Mouse (Mus musculus) kidney, embryonic 15.5 days (tissue): ENCODE measurements around the gene Hmx2. TPM values are rescaled to one million over a fixed set of nuclear protein-coding genes. Genes with fewer than 3 reads are reported as not detected.

Experiments used
- ATAC-seq: fragments of 200-750 bp; cut with Nextera tagmentation; replicated peaks from 2 replicates; pipeline ENCODE4 v1.8.0; 2017; ENCODE audit warnings: moderate TSS enrichment; ENCODE audit not compliant: low FRiP score
- H3K27ac ChIP-seq: fragments of 300-500 bp; sonication (generic); 2 replicates; pipeline ENCODE4 v1.5.1; 2015; ENCODE audit warnings: mild to moderate bottlenecking, inconsistent platforms
- H3K27me3 ChIP-seq: fragments of 300-500 bp; sonication (generic); 2 replicates; pipeline ENCODE4 v1.6.1; 2015; ENCODE audit warnings: inconsistent platforms
- H3K36me3 ChIP-seq: fragments of 300-500 bp; sonication (generic); 2 replicates; pipeline ENCODE4 v1.6.1; 2015; ENCODE audit warnings: inconsistent platforms
- H3K4me1 ChIP-seq: fragments of 300-500 bp; sonication (generic); 2 replicates; pipeline ENCODE4 v1.6.1; 2015; ENCODE audit warnings: inconsistent platforms
- H3K4me2 ChIP-seq: fragments of 300-500 bp; sonication (generic); 2 replicates; pipeline ENCODE4 v1.6.1; 2015; ENCODE audit warnings: moderate library complexity, mild to moderate bottlenecking, inconsistent platforms
- H3K4me3 ChIP-seq: fragments of 300-500 bp; sonication (generic); replicated peaks from 2 replicates; pipeline ENCODE4 v1.5.1; 2015; ENCODE audit warnings: mild to moderate bottlenecking, inconsistent platforms
- H3K9ac ChIP-seq: fragments of 300-500 bp; sonication (generic); 2 replicates; pipeline ENCODE4 v1.6.1; 2015; ENCODE audit warnings: mild to moderate bottlenecking, inconsistent platforms
- H3K9me3 ChIP-seq: fragments of 300-500 bp; sonication (generic); replicated peaks from 2 replicates; pipeline ENCODE4 v1.6.1; 2016; ENCODE audit warnings: inconsistent platforms
- WGBS: fragments of 180-500 bp; shearing (Covaris S2); methylation state at CpG from one replicate; pipeline ENCODE4 v1.1.7; 2015; ENCODE audit warnings: mixed read lengths; 5-methylcytosine and 5-hydroxymethylcytosine counted together
- polyA plus RNA-seq: library from polyadenylated mRNA; unstranded; fragments of >200 nt; fragmentation: Nextera tagmentation; extraction: Ambion mirVana; gene quantifications from 2 replicates; pipeline ENCODE4 v1.2.1, GENCODE M21; 2015

Hmx2 gene
- polyA plus RNA-seq, 1 experiment from 2014 or later, result 0.22 TPM

GRCm38 (mm10) chr7:131559986-131560696, 11.6 kb downstream of the Hmx2 start, which contains the start of gene Bub3:
Bub3 (plus strand) TSS chr7:131560222.
- Histone ChIP-seq H3K4me3 (peak within 1 kb of the TSS; percentile 87), H3K27me3 (peaks cover 45% of the 10 kb centered on the region), H3K27ac (peak within 1 kb of the TSS; percentile 93), H3K4me2 (peak within 1 kb of the TSS; percentile 61), H3K9ac (peak within 1 kb of the TSS; percentile 89), H3K9me3 (no peaks in the 10 kb centered on the region), H3K4me1 (peaks cover 33% of the 10 kb centered on the region), H3K36me3 (peaks cover 34% of the 10 kb centered on the region)
- WGBS, result under 1% methylated on average over 47 of the region's 51 CpGs
- ATAC-seq, result peak; percentile 96

DNA sequence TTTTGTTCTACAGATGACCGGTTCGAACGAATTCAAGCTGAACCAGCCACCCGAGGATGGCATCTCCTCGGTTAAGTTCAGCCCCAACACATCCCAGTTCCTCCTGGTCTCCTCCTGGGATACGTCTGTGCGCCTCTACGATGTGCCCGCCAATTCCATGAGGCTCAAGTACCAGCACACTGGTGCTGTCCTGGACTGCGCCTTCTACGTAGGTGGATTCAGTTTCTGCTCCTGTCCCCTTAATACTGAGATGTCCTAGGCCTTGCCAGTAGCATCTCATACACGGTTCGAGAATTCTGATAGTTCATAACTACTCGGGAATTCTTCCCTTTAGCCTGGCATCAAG, 12.1 kb downstream of the Hmx2 start:
- WGBS, result under 1% methylated on average over 14 of the region's 14 CpGs
- Histone ChIP-seq H3K4me1 (peaks cover 28% of the 10 kb centered on the region), H3K9me3 (no peaks in the 10 kb centered on the region), H3K4me2 (peak overlapping the region; percentile 61), H3K4me3 (peak overlapping the region; percentile 87), H3K27ac (peak overlapping the region; percentile 93), H3K9ac (peak overlapping the region; percentile 89), H3K36me3 (peaks cover 39% of the 10 kb centered on the region), H3K27me3 (peaks cover 40% of the 10 kb centered on the region)
- ATAC-seq, result peak; percentile 57

DNA sequence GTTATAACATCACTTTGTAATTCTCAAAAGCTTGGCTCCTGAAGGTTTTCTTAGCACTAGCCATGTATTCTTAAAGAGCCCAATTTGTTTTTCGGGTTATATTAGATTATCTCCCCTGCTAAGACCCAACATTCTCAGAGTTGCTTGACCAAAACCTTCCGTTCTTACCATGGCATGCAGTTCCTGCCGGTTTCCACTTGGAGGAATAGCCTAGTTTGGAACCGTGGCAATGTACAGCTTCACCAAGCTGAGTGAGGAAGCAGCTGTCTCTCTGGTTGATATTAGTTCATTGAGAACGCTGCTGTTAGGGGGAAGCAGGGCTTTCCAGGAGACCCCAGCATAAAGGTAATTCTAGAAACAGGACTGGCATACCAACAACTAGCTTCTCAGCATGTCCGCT, 26.7 kb downstream of the Hmx2 start:
- Histone ChIP-seq H3K27ac (no peak overlapping the region), H3K27me3 (no peaks in the 10 kb centered on the region), H3K9ac (no peak overlapping the region), H3K4me3 (no peak overlapping the region), H3K36me3 (peaks cover 41% of the 10 kb centered on the region), H3K4me2 (no peak overlapping the region), H3K9me3 (no peaks in the 10 kb centered on the region), H3K4me1 (no peaks in the 10 kb centered on the region)
- no peak for ATAC-seq
- WGBS, result 80% methylated on average over 6 of the region's 6 CpGs

DNA sequence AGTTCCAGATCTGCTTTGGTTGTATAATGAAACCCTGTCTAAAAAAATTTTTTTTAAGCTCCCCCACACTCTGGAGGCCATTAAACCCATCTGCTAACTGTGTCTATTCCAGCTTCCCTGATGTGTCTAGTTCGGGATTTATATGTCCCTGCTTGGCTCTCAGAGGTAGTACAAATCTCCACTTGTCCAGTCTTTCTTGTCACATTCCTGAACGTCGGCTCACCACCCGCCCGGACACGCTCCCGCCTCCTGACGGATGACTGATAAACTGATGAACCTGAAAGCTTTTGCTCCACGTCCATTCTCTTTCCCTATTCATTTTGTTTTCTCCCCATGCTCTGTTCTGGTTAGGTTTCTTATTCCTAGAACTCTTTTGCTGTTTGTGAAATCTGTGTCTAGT, 33.6 kb downstream of the Hmx2 start:
- Histone ChIP-seq H3K36me3 (no peaks in the 10 kb centered on the region), H3K4me3 (no peak overlapping the region), H3K9me3 (no peaks in the 10 kb centered on the region), H3K9ac (no peak overlapping the region), H3K4me2 (no peak overlapping the region), H3K27me3 (no peaks in the 10 kb centered on the region), H3K4me1 (no peaks in the 10 kb centered on the region), H3K27ac (no peak overlapping the region)
- no peak for ATAC-seq
- WGBS, result 20% methylated on average over 9 of the region's 9 CpGs

GRCm38 (mm10) chr7:131585551-131585950, 37.0 kb downstream of the Hmx2 start:
- H3K27ac ChIP-seq, result no peak overlapping the region
- no peak for ATAC-seq
- no peaks in the 10 kb centered on the region for H3K27me3 ChIP-seq
- no peaks in the 10 kb centered on the region for H3K4me1 ChIP-seq
- no peaks in the 10 kb centered on the region for H3K9me3 ChIP-seq
- H3K4me3 ChIP-seq, result no peak overlapping the region
- no peaks in the 10 kb centered on the region for H3K36me3 ChIP-seq
- H3K9ac ChIP-seq, result no peak overlapping the region
- H3K4me2 ChIP-seq, result no peak overlapping the region
- WGBS, result 85% methylated on average over 5 of the region's 5 CpGs

- Histone ChIP-seq H3K27ac (no peak overlapping the region), H3K9me3 (no peaks in the 10 kb centered on the region), H3K4me2 (no peak overlapping the region), H3K4me3 (no peak overlapping the region), H3K4me1 (peaks cover 13% of the 10 kb centered on the region; the same call in 1 of the 2 replicates), H3K27me3 (peaks cover 18% of the 10 kb centered on the region; the same call in 1 of the 2 replicates), H3K9ac (no peak overlapping the region), H3K36me3 (no peaks in the 10 kb centered on the region)
- ATAC-seq, result 0 out of 2 replicates have a peak, but pooled peaks have one; percentile 25
- 12% methylated on average over 12 of the region's 12 CpGs for WGBS
Measured at GRCm38 (mm10) chr7:131597779-131598482, 49.4 kb downstream of the Hmx2 start.

GRCm38 (mm10) chr7:131598483-131598824, 49.9 kb downstream of the Hmx2 start:
- 12% methylated on average over 5 of the region's 5 CpGs for WGBS
- no peak overlapping the region for H3K9ac ChIP-seq
- peaks cover 17% of the 10 kb centered on the region; the same call in 1 of the 2 replicates for H3K4me1 ChIP-seq
- ATAC-seq, result no peak
- no peak overlapping the region for H3K4me2 ChIP-seq
- H3K27ac ChIP-seq, result no peak overlapping the region
- H3K36me3 ChIP-seq, result no peaks in the 10 kb centered on the region
- H3K27me3 ChIP-seq, result peaks cover 18% of the 10 kb centered on the region; the same call in 1 of the 2 replicates
- H3K4me3 ChIP-seq, result no peak overlapping the region
- no peaks in the 10 kb centered on the region for H3K9me3 ChIP-seq

- Histone ChIP-seq H3K9ac (no peak overlapping the region), H3K27me3 (peaks cover 18% of the 10 kb centered on the region; the same call in 1 of the 2 replicates), H3K36me3 (no peaks in the 10 kb centered on the region), H3K4me1 (peaks cover 17% of the 10 kb centered on the region; the same call in 1 of the 2 replicates), H3K27ac (no peak overlapping the region), H3K9me3 (no peaks in the 10 kb centered on the region), H3K4me3 (no peak overlapping the region), H3K4me2 (no peak overlapping the region)
- WGBS, result 80% methylated on average over 7 of the region's 7 CpGs
- ATAC-seq, result no peak
Measured at GRCm38 (mm10) chr7:131602106-131602505, 53.5 kb downstream of the Hmx2 start.

DNA sequence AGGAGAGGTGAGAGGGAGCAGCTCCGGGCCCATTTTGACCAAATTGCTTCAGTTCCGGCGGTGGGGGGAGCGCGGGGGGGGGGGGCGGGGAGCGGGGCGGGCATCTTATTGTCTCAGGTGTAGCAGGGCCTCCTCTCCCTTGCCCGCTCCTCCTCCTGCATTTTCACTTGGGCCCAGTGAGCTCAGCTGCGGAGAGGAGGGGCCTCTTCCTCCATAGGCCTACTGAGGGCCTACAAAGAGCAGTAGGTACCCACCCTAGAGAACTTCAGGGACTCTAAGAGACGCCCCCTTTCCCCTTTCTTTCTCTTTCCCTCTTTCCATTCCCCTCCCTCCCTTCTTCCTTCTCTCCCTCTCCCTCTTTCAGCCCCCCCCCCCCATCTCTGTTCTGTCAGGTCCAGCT, 54.6 kb downstream of the Hmx2 start:
- no peaks in the 10 kb centered on the region for H3K36me3 ChIP-seq
- H3K4me3 ChIP-seq, result no peak overlapping the region
- H3K4me1 ChIP-seq, result peaks cover 12% of the 10 kb centered on the region; the same call in 1 of the 2 replicates
- H3K9ac ChIP-seq, result no peak overlapping the region
- WGBS, result 11% methylated on average over 11 of the region's 11 CpGs
- peaks cover 12% of the 10 kb centered on the region; the same call in 1 of the 2 replicates for H3K27me3 ChIP-seq
- H3K4me2 ChIP-seq, result peak overlapping the region; percentile 5; the same call in 1 of the 2 replicates
- no peaks in the 10 kb centered on the region for H3K9me3 ChIP-seq
- ATAC-seq, result no peak
- no peak overlapping the region for H3K27ac ChIP-seq

GRCm38 (mm10) chr7:131604946-131605345, 56.4 kb downstream of the Hmx2 start:
- Histone ChIP-seq H3K36me3 (no peaks in the 10 kb centered on the region), H3K27me3 (no peaks in the 10 kb centered on the region; the same call in 1 of the 2 replicates), H3K4me3 (no peak overlapping the region), H3K27ac (no peak overlapping the region), H3K4me1 (peaks cover 7% of the 10 kb centered on the region; the same call in 1 of the 2 replicates), H3K4me2 (no peak overlapping the region), H3K9ac (no peak overlapping the region), H3K9me3 (no peaks in the 10 kb centered on the region)
- WGBS, result 78% methylated on average over 10 of the region's 10 CpGs
- no peak for ATAC-seq

- Histone ChIP-seq H3K4me1 (peaks cover 7% of the 10 kb centered on the region; the same call in 1 of the 2 replicates), H3K9me3 (no peaks in the 10 kb centered on the region), H3K36me3 (no peaks in the 10 kb centered on the region), H3K27me3 (no peaks in the 10 kb centered on the region; the same call in 1 of the 2 replicates), H3K4me2 (no peak overlapping the region), H3K4me3 (no peak overlapping the region), H3K9ac (no peak overlapping the region), H3K27ac (no peak overlapping the region)
- no peak for ATAC-seq
- 71% methylated on average over 4 of the region's 4 CpGs for WGBS
Measured at GRCm38 (mm10) chr7:131605481-131605880, 56.9 kb downstream of the Hmx2 start.
